Comparison of ENCODE assay signal across 28 mouse cellular contexts in genomic region chr5:146439152-146439781, GRCm38 (mm10). TPM values are rescaled to one million over a fixed set of nuclear protein-coding genes. Genes with fewer than 3 reads are reported as not detected.
"Had no signal": no experiment of that assay in that cellular context is flagged by ENCODE, and none has a peak within 500 bp of the region (broad histone marks: within the 10 kb centered on the region; RNA-seq: fewer than 3 reads in every experiment).

No protein-coding gene starts in this region.

- H3K27ac ChIP-seq: kidney, embryonic 15.5 days; liver, embryonic 14.5 days; macrophage; midbrain, embryonic 13.5 days; neural tube, embryonic 12.5 days; neural tube, embryonic 15.5 days; stomach, postnatal 0 days had no signal

- H3K27me3 ChIP-seq: kidney, embryonic 15.5 days; midbrain, embryonic 13.5 days; neural tube, embryonic 12.5 days; neural tube, embryonic 15.5 days had no signal

- H3K9me3 ChIP-seq: midbrain, embryonic 13.5 days; neural tube, embryonic 15.5 days had no signal

- H3K4me2 ChIP-seq: kidney, embryonic 15.5 days; liver, embryonic 11.5 days; lung, embryonic 14.5 days; midbrain, embryonic 13.5 days; neural tube, embryonic 12.5 days; neural tube, embryonic 15.5 days had no signal

- H3K4me3 ChIP-seq: kidney, embryonic 15.5 days; midbrain, embryonic 13.5 days; neural tube, embryonic 12.5 days; neural tube, embryonic 15.5 days had no signal

- ATAC-seq: liver, postnatal 0 days; lung, postnatal 0 days; midbrain, embryonic 13.5 days had no signal

- DNase-seq: kidney, adult 11 months; kidney, adult 8-10 months; kidney, postnatal 10 days; kidney, postnatal 36 days; liver, postnatal 0 days; lung, embryonic 14.5 days; retina, postnatal 1 day; right cerebral cortex, postnatal 4 days; thymus, adult 2 months; thymus, postnatal 14 days; thymus, postnatal 4 days had no signal

- H3K9ac ChIP-seq: kidney, embryonic 15.5 days; liver, embryonic 14.5 days; liver, postnatal 0 days; lung, embryonic 14.5 days; midbrain, embryonic 13.5 days; neural tube, embryonic 12.5 days; neural tube, embryonic 15.5 days had no signal

- H3K4me1 ChIP-seq: kidney, embryonic 15.5 days; midbrain, embryonic 13.5 days; neural tube, embryonic 12.5 days; neural tube, embryonic 15.5 days had no signal

RNA-seq across cellular contexts. Expression of gene Gm6408, which starts 42.5 kb away (rescaled TPM):
- total RNA-seq: layer of hippocampus, postnatal 25 days; left cerebral cortex, adult 18-20 months; left cerebral cortex, postnatal 25 days; megakaryocyte, adult 5-6 weeks; midbrain, postnatal 0 days had no signal
- polyA plus RNA-seq: kidney, embryonic 15.5 days; limb, embryonic 11.5 days; liver, embryonic 11.5 days; liver, embryonic 14.5 days; liver, postnatal 0 days; lung, embryonic 14.5 days; lung, postnatal 0 days; macrophage; midbrain, embryonic 13.5 days; midbrain, postnatal 0 days; neural tube, embryonic 12.5 days; neural tube, embryonic 15.5 days; stomach, embryonic 14.5 days; stomach, postnatal 0 days; thymus, adult 2 months had no signal

RNA-seq across cellular contexts. Expression of gene Gm6370, which starts 51.9 kb away (rescaled TPM):
- total RNA-seq: layer of hippocampus, postnatal 25 days; left cerebral cortex, adult 18-20 months; left cerebral cortex, postnatal 25 days; megakaryocyte, adult 5-6 weeks; midbrain, postnatal 0 days had no signal
- polyA plus RNA-seq: kidney, embryonic 15.5 days; limb, embryonic 11.5 days; limb, embryonic 14.5 days; liver, embryonic 11.5 days; liver, embryonic 14.5 days; liver, postnatal 0 days; lung, embryonic 14.5 days; lung, postnatal 0 days; macrophage; midbrain, embryonic 13.5 days; midbrain, postnatal 0 days; neural tube, embryonic 12.5 days; neural tube, embryonic 15.5 days; stomach, embryonic 14.5 days; stomach, postnatal 0 days; thymus, adult 2 months had no signal

RNA-seq across cellular contexts. Expression of gene Wasf3, which starts 54.5 kb away (rescaled TPM):
- total RNA-seq: megakaryocyte, adult 5-6 weeks had no signal
- polyA plus RNA-seq: liver, postnatal 0 days; macrophage had no signal
